ENCODE assay signal across 17 mouse cellular contexts in genomic region chr2:82119577-82119976, GRCm38 (mm10).
"Had no signal": no experiment of that assay in that cellular context is flagged by ENCODE, and none has a peak within 500 bp of the region (broad histone marks: within the 10 kb centered on the region; RNA-seq: fewer than 3 reads in every experiment).

No protein-coding gene starts in this region.

- H3K27ac ChIP-seq: liver, embryonic 12.5 days; liver, embryonic 14.5 days; midbrain, embryonic 13.5 days; neural tube, embryonic 13.5 days; stomach, embryonic 15.5 days; stomach, postnatal 0 days had no signal

- H3K4me1 ChIP-seq: liver, embryonic 12.5 days; midbrain, embryonic 13.5 days; stomach, embryonic 15.5 days had no signal

- H3K9ac ChIP-seq: liver, embryonic 12.5 days; liver, embryonic 14.5 days; lung, embryonic 14.5 days; midbrain, embryonic 13.5 days; neural tube, embryonic 13.5 days; stomach, embryonic 15.5 days had no signal

- ATAC-seq: liver, embryonic 12.5 days; midbrain, embryonic 13.5 days; midbrain, embryonic 16.5 days had no signal

- H3K27me3 ChIP-seq: liver, embryonic 12.5 days; midbrain, embryonic 13.5 days; neural tube, embryonic 13.5 days; stomach, embryonic 15.5 days had no signal

- H3K4me3 ChIP-seq: liver, embryonic 12.5 days; midbrain, embryonic 13.5 days; myocyte; neural tube, embryonic 13.5 days; stomach, embryonic 15.5 days had no signal

- H3K4me2 ChIP-seq: liver, embryonic 12.5 days; lung, embryonic 14.5 days; midbrain, embryonic 11.5 days; midbrain, embryonic 13.5 days; neural tube, embryonic 13.5 days; stomach, embryonic 15.5 days had no signal

- H3K36me3 ChIP-seq: liver, embryonic 12.5 days; midbrain, embryonic 13.5 days; neural tube, embryonic 13.5 days; stomach, embryonic 15.5 days had no signal

- DNase-seq: lung, adult 18-20 months; lung, embryonic 14.5 days; lung, postnatal 10 days; lung, postnatal 4 days; right cerebral cortex, postnatal 14 days; thymus, adult 2 months; thymus, postnatal 25 days; thymus, postnatal 4 days had no signal

- H3K9me3 ChIP-seq: liver, embryonic 12.5 days; midbrain, embryonic 13.5 days; neural tube, embryonic 13.5 days; stomach, embryonic 15.5 days had no signal
